Mouse (Mus musculus): ENCODE data around the gene Wsb2. TPM values are rescaled to one million over a fixed set of nuclear protein-coding genes. Genes with fewer than 3 reads are reported as not detected.
"Not testable (repeated sequence)": the region's sequence is repeated elsewhere in the genome, so short reads cannot be mapped to it uniquely, and the experiment has no call there.

Gene Wsb2
- polyA plus RNA-seq, 1 experiment = 29.6 TPM

- Histone ChIP-seq H3K27me3 (replicated peaks) (peaks cover 19% of the 10 kb centered on the region), H3K36me3 (replicated peaks; ENCODE audit: low read length) (no peaks in the 10 kb centered on the region), H3K4me3 (replicated peaks) (no peak overlapping the region), H3K4me1 (no peaks in the 10 kb centered on the region), H3K9me3 (peaks cover 25% of the 10 kb centered on the region)
- TF ChIP-seq FLI1 (IDR thresholded peaks at IDR 0.05; ENCODE audit: low read length) (no peak), GATA1 (IDR thresholded peaks at IDR 0.05; ENCODE audit: borderline replicate concordance, low read length) (no peak)
Observed at GRCm38 (mm10) chr5:117337999-117338398, 19.1 kb upstream of the Wsb2 start.

DNA sequence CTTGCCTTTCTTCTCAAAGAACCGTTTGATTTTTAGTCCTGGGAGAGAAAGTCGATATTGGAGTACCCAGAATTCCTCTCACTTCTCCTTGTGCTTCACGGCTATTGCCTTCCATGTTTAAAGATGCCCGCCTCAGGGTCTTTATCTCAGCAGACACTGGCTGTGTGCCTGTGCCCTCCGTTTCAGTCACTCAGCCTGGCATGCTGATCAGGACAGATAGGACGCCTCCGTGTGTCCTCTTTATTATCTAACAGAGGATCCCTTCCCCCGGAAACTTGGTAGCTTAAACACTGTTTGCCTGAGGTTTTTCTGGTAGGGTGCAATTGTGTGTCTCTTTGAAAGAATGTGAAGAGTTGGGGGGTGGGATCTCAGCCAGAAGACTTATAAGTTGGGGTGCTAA is 18.6 kb upstream of the Wsb2 start:
- H3K36me3 ChIP-seq (replicated peaks; ENCODE audit: low read length) = no peaks in the 10 kb centered on the region
- H3K4me3 ChIP-seq (replicated peaks) = no peak overlapping the region
- peaks cover 18% of the 10 kb centered on the region for H3K27me3 ChIP-seq (replicated peaks)
- H3K4me1 ChIP-seq = no peaks in the 10 kb centered on the region
- H3K9me3 ChIP-seq = peaks cover 25% of the 10 kb centered on the region
- TF ChIP-seq FLI1 (IDR thresholded peaks at IDR 0.05; ENCODE audit: low read length) (no peak), GATA1 (IDR thresholded peaks at IDR 0.05; ENCODE audit: borderline replicate concordance, low read length) (no peak)

- Histone ChIP-seq H3K27me3 (replicated peaks) (peaks cover 16% of the 10 kb centered on the region), H3K4me1 (no peaks in the 10 kb centered on the region), H3K36me3 (replicated peaks; ENCODE audit: low read length) (no peaks in the 10 kb centered on the region), H3K9me3 (peaks cover 19% of the 10 kb centered on the region), H3K4me3 (replicated peaks) (no peak overlapping the region)
- no peak for TF ChIP-seq GATA1 (IDR thresholded peaks at IDR 0.05; ENCODE audit: borderline replicate concordance, low read length)
- no peak for TF ChIP-seq FLI1 (IDR thresholded peaks at IDR 0.05; ENCODE audit: low read length)
Observed at GRCm38 (mm10) chr5:117340081-117340480, 17.0 kb upstream of the Wsb2 start.

DNA sequence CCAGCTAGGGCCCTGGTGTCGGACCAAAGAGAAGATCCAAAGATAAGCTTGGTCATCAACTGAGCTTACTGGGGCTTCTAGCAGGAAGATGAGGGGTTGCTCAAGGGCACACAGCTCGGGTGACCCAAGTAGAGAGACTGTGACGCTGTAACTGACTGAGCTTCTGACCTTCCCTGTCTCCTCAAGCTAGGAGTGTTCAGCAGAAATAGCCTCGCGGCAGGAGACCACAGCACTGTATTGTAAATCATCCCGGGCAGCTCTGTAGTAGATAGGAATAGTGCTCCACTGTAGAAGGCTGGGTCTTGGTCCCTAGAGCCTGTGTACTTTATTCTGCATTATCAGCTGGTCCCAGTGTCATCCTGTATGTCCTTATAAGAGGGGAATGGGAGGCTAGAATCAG is 15.2 kb upstream of the Wsb2 start:
- no peak for TF ChIP-seq FLI1 (IDR thresholded peaks at IDR 0.05; ENCODE audit: low read length)
- TF ChIP-seq GATA1 (IDR thresholded peaks at IDR 0.05; ENCODE audit: borderline replicate concordance, low read length) = no peak
- H3K27me3 ChIP-seq (replicated peaks) = peaks cover 13% of the 10 kb centered on the region
- H3K36me3 ChIP-seq (replicated peaks; ENCODE audit: low read length) = no peaks in the 10 kb centered on the region
- peaks cover 9% of the 10 kb centered on the region for H3K9me3 ChIP-seq
- H3K4me3 ChIP-seq (replicated peaks) = no peak overlapping the region
- peaks cover 2% of the 10 kb centered on the region for H3K4me1 ChIP-seq

DNA sequence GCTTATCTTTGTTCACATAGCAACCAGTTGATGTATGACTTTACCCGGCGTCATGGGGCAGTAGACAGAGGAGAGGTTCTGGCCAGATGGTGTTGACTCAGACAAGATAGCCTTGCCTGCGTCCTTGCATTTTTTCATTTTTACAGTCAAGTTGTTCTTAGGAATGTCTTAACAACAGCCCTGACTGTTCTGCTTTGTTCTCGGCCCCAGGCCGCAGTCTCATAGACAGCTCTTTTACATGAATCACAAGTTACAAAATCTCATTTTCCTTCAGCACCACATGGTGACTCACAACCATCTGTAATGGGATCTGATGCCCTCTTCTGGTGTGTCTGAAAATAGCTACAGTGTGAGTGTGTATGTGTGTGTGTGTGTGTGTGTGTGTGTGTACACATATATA is 12.6 kb upstream of the Wsb2 start:
- not testable (repeated sequence) for H3K4me1 ChIP-seq; H3K36me3 ChIP-seq (replicated peaks; ENCODE audit: low read length); H3K4me3 ChIP-seq (replicated peaks); H3K9me3 ChIP-seq
- H3K27me3 ChIP-seq (replicated peaks) = peaks cover 12% of the 10 kb centered on the region

- no peak for TF ChIP-seq GATA1 (IDR thresholded peaks at IDR 0.05; ENCODE audit: borderline replicate concordance, low read length)
- TF ChIP-seq FLI1 (IDR thresholded peaks at IDR 0.05; ENCODE audit: low read length) = no peak
- H3K9me3 ChIP-seq = no peaks in the 10 kb centered on the region; the same call in 1 of the 2 replicates
- H3K4me3 ChIP-seq (replicated peaks) = no peak overlapping the region
- H3K27me3 ChIP-seq (replicated peaks) = peaks cover 14% of the 10 kb centered on the region
- H3K36me3 ChIP-seq (replicated peaks; ENCODE audit: low read length) = no peaks in the 10 kb centered on the region
- peaks cover 8% of the 10 kb centered on the region for H3K4me1 ChIP-seq
Observed at GRCm38 (mm10) chr5:117345432-117345976, 11.6 kb upstream of the Wsb2 start.

DNA sequence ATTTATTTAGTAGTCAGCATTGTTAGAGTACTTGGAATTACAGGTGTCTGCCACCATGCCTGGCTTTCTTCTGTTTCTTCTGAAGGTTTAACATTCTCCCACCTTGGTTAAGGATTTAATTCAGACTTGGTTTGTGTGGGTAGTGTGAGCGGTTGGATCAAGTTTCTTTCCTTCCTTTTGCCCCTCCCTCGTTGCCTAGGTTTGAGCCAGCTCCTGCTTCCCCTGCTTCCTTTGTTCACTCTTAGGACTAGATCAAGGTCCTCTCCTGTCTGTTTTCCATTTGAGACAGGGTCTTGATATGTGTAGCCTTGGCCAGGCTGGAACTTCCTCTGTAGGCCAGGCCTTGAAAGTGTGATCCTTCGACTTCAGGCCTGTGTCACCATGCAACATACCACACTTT is 10.8 kb upstream of the Wsb2 start:
- Histone ChIP-seq H3K9me3 (no peaks in the 10 kb centered on the region; the same call in 1 of the 2 replicates), H3K36me3 (replicated peaks; ENCODE audit: low read length) (no peaks in the 10 kb centered on the region), H3K4me3 (replicated peaks) (no peak overlapping the region), H3K4me1 (peaks cover 8% of the 10 kb centered on the region), H3K27me3 (replicated peaks) (peaks cover 20% of the 10 kb centered on the region)
- TF ChIP-seq GATA1 (IDR thresholded peaks at IDR 0.05; ENCODE audit: borderline replicate concordance, low read length) (no peak), FLI1 (IDR thresholded peaks at IDR 0.05; ENCODE audit: low read length) (no peak)

DNA sequence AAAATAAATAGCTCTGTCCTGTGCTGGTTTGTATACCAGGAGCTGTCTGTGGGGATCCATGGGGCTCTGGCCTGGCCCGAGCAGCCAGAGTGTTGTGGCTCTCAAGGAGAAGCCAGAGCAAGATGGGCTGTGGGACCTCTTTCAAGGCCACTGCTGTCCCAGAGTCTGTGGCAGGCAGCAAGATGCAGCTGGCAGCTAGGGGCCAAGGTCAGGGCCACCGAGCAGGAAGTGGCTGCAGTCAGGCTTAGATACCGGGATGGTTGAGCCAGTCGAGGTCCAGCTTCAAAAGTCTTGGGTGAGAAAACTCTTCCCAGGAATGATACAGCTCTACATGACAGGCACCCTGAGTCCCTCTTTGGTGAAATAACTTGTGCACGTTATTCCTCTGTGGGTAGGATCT is 10.1 kb upstream of the Wsb2 start:
- peaks cover 20% of the 10 kb centered on the region for H3K27me3 ChIP-seq (replicated peaks)
- H3K4me3 ChIP-seq (replicated peaks) = no peak overlapping the region
- H3K4me1 ChIP-seq = peaks cover 8% of the 10 kb centered on the region
- H3K36me3 ChIP-seq (replicated peaks; ENCODE audit: low read length) = no peaks in the 10 kb centered on the region
- TF ChIP-seq GATA1 (IDR thresholded peaks at IDR 0.05; ENCODE audit: borderline replicate concordance, low read length) = no peak
- no peak for TF ChIP-seq FLI1 (IDR thresholded peaks at IDR 0.05; ENCODE audit: low read length)
- no peaks in the 10 kb centered on the region; the same call in 1 of the 2 replicates for H3K9me3 ChIP-seq

GRCm38 (mm10) chr5:117347838-117348237 is 9.3 kb upstream of the Wsb2 start:
- TF ChIP-seq FLI1 (IDR thresholded peaks at IDR 0.05; ENCODE audit: low read length) = no peak
- no peak for TF ChIP-seq GATA1 (IDR thresholded peaks at IDR 0.05; ENCODE audit: borderline replicate concordance, low read length)
- Histone ChIP-seq H3K9me3 (no peaks in the 10 kb centered on the region; the same call in 1 of the 2 replicates), H3K4me1 (peaks cover 8% of the 10 kb centered on the region), H3K36me3 (replicated peaks; ENCODE audit: low read length) (no peaks in the 10 kb centered on the region), H3K27me3 (replicated peaks) (peaks cover 27% of the 10 kb centered on the region), H3K4me3 (replicated peaks) (no peak overlapping the region)

- Histone ChIP-seq H3K4me1 (peaks cover 8% of the 10 kb centered on the region), H3K27me3 (replicated peaks) (peaks cover 30% of the 10 kb centered on the region), H3K9me3 (no peaks in the 10 kb centered on the region; the same call in 1 of the 2 replicates), H3K4me3 (replicated peaks) (no peak overlapping the region), H3K36me3 (replicated peaks; ENCODE audit: low read length) (no peaks in the 10 kb centered on the region)
- TF ChIP-seq GATA1 (IDR thresholded peaks at IDR 0.05; ENCODE audit: borderline replicate concordance, low read length) = no peak
- TF ChIP-seq FLI1 (IDR thresholded peaks at IDR 0.05; ENCODE audit: low read length) = no peak
Observed at GRCm38 (mm10) chr5:117348279-117348678, 8.8 kb upstream of the Wsb2 start.

DNA sequence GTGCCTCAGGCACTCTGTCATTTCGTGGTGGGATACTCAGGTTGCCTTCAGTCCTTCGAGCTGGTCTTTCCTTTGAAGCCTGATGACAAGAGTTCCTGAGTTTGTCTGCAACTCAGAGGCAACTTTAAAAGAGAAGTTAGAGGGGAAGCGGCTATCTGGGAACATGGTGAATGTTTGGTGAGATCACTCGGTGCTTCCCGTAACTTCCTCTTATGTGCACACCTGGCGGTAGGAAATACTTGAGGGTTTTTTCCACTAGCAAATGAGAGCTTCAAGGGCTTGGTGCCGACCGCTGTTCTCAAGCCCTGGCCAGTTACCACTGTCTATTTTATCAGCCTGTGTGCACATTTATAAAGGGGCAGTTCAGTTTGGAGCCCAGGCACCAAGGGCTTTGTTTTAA is 3.0 kb upstream of the Wsb2 start:
- H3K36me3 ChIP-seq (replicated peaks; ENCODE audit: low read length) = no peaks in the 10 kb centered on the region
- H3K4me1 ChIP-seq = peaks cover 38% of the 10 kb centered on the region
- TF ChIP-seq FLI1 (IDR thresholded peaks at IDR 0.05; ENCODE audit: low read length) (no peak), GATA1 (IDR thresholded peaks at IDR 0.05; ENCODE audit: borderline replicate concordance, low read length) (no peak)
- H3K4me3 ChIP-seq (replicated peaks) = no peak overlapping the region
- no peaks in the 10 kb centered on the region for H3K9me3 ChIP-seq
- H3K27me3 ChIP-seq (replicated peaks) = peaks cover 47% of the 10 kb centered on the region

Data from megakaryocyte, embryonic 14.5 days (primary cell).